Mouse (Mus musculus) skeletal muscle tissue, adult 2 months (tissue): Measurements from ENCODE around the gene Faf1.
A peak's percentile ranks its signal among the peaks of the same experiment; 100 is the strongest.
"Not testable (repeated sequence)": the region's sequence is repeated elsewhere in the genome, so short reads cannot be mapped to it uniquely, and the experiment has no call there.

ENCODE experiments used
- DNase-seq: peaks from one replicate; pipeline ENCODE4 v3.0.0-alpha.2; 2012; ENCODE audit warnings: low read depth, low spot score

The Faf1 gene

GRCm38 (mm10) chr4:109665101-109665981, 11.0 kb upstream of the Faf1 start:
- peak; percentile 59 for DNase-seq

DNA sequence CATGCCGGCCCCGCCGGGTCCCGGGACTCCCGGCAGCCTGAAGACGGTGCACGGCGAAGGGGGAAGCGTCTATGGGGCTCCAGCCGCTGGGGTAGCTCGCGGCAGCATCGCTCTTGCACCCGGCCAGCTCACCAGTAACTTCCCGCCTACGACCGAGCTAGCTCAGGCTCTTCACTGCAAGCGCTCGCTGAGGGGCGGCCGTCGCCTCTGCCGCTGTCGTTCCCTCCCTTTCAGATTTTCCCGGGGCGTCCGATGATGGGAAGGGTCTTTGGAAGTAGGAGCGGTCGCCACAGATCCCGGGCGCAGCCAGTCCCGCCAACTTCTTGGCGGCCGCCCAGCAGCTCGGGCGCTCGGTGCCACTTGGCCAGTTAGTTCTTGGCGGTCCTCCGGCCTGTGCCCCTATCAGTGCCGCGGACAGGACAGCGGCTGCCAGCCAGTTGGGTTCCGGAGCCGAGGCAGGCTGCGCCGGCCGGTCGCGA, 10.4 kb upstream of the Faf1 start:
- peak; percentile 53 for DNase-seq

DNA sequence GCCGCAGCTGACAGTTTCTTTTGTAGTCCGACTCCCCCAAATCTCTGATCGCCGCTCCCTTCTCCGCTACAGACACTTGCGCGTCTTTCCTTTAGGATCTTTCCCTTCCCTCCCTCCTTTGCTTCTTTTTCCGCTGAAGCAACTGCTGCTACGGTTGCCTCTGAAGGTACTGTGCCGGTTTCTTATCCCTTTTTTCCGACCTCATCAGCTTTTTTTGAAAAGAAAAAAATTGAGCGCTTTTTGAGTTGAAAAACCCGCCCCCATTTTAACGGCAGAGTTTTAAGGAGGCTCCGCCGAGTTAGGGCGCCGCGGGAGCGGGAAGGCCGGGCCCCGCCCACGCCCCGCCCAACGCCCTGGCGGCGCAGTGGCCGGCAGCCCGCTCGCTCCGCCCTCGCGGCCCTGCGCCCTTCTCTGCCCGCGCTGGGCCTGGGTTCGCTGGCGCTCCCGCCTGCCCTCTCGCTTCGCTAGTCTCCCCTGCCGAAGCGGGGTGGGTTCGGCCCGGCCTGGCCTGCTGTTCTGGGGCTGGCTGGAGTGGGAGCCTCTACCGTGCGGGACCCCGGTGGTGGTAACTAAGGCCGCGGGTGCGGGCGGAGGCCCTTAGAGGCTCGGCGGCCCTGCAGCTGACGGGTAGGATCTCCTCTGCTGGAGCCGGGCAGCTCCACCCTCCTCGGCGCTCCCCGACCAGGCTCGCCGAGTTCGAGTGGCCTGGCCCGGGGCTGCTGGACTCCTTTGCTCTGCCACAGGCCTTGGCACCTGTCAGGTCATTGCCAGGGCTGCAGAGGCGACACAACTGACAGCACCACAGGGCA, 9.7 kb upstream of the Faf1 start, which contains the start of gene Cdkn2c:
Cdkn2c (minus strand) TSS at position 729 of the 809 bp plus-strand sequence.
- peak; percentile 72 for DNase-seq

- no peak for DNase-seq
Measured at GRCm38 (mm10) chr4:109667518-109667917, 8.9 kb upstream of the Faf1 start.

DNA sequence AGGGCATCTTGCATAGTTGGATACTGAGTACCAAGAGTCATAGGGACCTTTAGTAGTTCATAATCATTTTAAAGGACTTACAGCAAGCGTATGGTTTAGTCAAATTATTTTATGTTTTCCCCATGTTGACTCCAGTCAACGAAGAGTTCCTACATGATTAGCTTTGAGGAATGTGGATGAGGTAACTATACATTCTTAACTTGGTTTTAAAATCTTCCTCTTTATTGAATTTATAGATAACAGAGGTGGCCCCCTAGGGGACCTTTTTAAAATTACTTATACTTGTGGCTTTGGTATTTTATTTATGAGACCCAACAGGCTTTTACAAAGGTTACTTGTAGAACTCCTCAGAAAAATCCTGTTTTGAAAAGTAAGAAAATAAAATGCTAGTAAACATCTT, 6.2 kb upstream of the Faf1 start:
- DNase-seq = no peak

GRCm38 (mm10) chr4:109671941-109672340, 4.4 kb upstream of the Faf1 start:
- DNase-seq = no peak

DNA sequence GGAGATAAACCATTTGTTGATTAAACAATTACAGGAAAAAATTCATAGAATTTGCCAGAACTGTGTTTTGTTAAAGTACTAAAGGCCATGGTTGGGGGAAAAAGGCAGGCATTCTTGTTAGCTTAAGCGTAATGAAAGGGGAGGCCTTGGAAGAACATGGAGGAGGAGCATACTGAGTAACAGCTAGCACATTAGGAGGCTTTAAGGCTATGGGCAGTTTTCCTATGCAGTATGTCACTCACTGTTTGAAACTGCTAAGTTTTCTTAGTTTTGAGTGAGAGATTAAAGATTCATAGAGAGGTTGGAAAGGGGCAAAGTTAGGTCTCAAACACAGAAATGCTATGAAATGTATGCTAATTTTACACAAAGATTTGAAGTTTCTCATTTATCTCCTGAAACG, 2.3 kb upstream of the Faf1 start:
- no peak for DNase-seq

- no peak for DNase-seq
Measured at GRCm38 (mm10) chr4:109677221-109677620, 833 bp downstream of the Faf1 start.

DNA sequence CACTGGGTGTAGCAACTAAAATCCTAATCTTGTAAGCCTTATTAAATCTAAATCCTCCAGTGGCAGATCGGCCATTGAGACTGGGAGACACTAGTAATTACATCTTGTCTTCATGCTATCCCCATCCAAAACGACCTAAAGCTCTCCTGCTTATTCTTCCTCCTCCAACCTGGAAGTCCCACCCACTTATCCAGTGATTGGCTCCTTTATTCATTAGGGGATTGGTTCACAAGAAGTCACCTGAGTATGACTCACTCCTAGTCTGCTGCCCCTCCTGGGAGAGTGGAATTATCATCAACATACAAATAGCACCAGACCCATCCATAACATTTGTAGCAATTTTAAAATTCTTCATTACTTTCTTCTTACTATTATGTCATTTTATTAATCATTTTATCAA, 7.2 kb downstream of the Faf1 start:
- DNase-seq = no peak

GRCm38 (mm10) chr4:109692674-109693073, 16.3 kb downstream of the Faf1 start:
- no peak for DNase-seq

GRCm38 (mm10) chr4:109700727-109701126, 24.3 kb downstream of the Faf1 start:
- DNase-seq = not testable (repeated sequence)

- peak; percentile 23 for DNase-seq
Measured at GRCm38 (mm10) chr4:109703568-109703967, 27.2 kb downstream of the Faf1 start.

DNA sequence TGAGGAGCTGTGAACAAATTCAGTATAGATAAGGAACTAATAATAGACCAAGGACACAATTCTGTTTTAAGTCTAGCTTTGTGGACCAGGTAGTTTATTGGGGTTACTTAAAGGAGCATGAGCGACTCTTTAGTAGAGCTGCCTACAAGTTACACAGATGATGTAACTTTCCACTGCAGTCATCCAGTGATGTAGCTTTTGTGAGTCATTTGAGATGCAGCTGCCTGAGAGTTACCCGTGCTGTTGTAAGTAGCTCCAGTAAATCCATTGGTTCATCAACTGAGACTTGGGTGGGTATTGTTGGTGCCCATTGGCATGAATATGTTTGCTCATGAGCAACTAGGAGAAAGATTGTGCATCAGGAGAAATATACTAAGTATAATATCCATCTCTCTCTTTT, 29.0 kb downstream of the Faf1 start:
- DNase-seq = no peak

DNA sequence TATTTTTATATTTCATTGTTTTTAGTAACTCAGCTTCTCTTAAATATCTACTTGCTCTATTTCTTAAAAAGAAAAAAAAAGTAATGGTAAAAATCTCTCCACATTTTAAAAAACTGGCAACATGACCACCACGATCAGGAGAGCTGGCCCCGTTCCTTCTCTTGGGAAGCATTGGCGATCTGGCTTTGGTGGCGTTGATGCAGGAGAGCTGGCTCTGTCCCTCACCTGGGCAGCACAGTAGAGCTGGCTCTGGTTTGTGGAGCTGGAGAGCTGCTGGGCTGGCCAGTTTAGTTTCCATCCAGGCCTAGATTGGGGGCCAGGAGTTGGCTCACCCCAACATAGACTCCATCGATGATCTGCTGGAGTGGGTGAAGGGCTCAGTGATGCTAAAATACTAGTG, 42.9 kb downstream of the Faf1 start:
- DNase-seq = no peak

DNA sequence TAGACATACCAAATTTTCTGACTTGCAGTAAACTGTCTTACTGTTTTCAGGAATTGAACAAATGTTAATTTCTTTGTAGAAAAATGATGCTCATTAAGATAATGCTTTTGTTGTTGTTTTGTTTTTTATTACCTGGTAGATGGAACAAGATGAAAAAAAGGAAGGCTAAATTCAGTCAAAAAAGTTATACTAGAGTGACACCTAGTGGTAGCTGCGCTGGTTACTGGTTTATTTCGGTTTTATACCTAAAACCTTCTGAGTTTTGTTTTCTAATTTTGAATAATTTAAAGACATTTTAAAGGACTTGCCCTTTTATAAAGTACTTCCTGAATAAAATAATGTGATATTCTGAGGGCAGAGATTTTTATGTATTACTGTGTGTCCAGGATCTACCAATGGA, 52.9 kb downstream of the Faf1 start:
- no peak for DNase-seq

- DNase-seq = peak; percentile 50
Measured at GRCm38 (mm10) chr4:109735754-109736153, 59.4 kb downstream of the Faf1 start.

- no peak for DNase-seq
Measured at GRCm38 (mm10) chr4:109743984-109744383, 67.6 kb downstream of the Faf1 start.

GRCm38 (mm10) chr4:109759031-109759430, 82.6 kb downstream of the Faf1 start:
- no peak for DNase-seq

DNA sequence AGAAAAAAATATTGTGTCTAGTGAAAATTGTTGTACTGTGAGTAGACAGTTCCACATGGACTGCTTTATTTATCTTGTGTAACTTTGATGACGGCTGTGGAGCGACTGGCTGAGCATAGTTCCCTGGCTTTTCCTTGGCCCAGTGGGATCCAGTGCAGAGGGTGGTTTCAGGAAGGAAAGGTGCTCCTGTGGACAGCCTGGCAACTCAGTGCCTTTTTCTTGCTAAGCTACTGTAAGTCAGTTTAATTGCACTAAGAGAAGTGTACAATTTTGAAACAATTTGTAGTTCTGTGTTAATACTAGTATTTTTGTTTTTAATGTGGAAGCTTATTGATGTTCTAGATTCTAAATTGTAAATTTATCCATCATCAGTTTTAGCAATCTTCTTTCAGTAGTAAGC, 83.5 kb downstream of the Faf1 start:
- DNase-seq = no peak

GRCm38 (mm10) chr4:109760501-109760900, 84.1 kb downstream of the Faf1 start:
- DNase-seq = no peak

DNA sequence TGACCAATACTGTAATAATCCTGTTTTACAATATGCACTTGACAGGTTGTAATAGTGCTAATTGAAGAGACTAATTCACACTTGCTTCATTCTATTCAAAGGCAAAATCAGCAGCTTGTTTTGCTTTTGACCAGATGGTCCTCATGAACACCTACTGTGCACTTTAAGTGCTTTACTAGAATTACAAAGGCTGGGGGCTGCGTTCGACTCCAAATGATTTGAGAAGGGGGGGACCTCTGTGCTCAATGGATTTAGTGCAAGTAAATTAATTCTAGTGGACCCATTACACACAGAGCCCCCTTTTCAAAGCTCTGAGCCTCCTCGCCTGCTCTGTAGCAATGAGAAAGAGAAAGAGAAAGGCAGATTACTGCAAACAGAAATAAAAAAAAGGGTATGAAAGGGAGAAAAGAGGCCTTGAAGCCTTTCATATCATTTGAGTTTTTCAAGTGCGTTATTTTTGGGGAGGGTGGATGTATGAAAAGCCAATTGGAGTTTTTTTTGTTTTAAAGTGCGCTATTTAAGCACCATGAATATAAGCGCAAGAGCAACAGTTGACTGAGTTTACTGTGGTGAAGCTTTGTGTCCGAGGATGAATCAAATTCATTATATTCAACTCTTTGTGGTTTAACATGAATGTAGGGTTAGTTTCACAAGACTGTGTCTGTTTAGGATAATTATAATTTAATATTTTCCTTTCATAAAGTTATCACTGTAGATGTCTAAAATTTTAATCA, 86.5 kb downstream of the Faf1 start:
- DNase-seq = no peak

GRCm38 (mm10) chr4:109769071-109769470, 92.7 kb downstream of the Faf1 start:
- no peak for DNase-seq
